Mouse (Mus musculus) adrenal gland, postnatal 14 days (tissue): ENCODE measurements at regions not wholly inside any gene's neighbourhood (a gene's known extent, or its start where the extent isn't known, plus 50 kb on each side); places are given as distances from the start of the nearest gene placed in this dataset.
"Not testable (repeated sequence)": the region's sequence is repeated elsewhere in the genome, so short reads cannot be mapped to it uniquely, and the experiment has no call there.

Experiments used
- DNase-seq: peaks from one replicate; pipeline ENCODE4 v3.0.0; 2021; ENCODE audit warnings: mixed read lengths
- microRNA-seq, 2 experiments: library from miRNA; unstranded; fragments of <30 nt; microRNA quantifications; one replicate each; pipeline ENCODE4 v1.2.0; 2021

DNA sequence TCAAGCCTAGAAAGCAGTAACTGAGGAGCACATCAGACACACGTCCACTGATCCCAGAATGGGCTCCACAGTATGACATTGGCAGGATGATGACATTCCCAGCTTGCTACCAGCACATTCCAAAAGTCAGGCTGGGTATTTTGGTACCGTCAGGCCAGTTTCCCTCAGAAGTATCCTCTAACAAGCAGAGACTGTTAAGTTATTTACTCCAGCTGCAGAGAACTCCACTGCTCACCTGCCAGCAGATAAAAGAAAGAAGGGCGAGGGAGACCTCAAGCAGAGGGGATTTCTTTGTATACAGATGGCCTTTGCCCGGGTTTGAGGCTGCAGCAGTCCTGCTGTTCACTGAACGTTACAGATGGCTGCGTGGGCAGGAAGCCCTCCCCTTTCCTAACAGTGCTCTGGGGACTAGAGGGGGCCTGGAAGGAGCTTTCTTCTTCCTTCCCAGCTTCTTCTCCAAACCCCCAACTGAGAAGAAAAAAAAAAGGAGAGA is 175.2 kb upstream of the Meox2 start:
- DNase-seq: no peak

DNA sequence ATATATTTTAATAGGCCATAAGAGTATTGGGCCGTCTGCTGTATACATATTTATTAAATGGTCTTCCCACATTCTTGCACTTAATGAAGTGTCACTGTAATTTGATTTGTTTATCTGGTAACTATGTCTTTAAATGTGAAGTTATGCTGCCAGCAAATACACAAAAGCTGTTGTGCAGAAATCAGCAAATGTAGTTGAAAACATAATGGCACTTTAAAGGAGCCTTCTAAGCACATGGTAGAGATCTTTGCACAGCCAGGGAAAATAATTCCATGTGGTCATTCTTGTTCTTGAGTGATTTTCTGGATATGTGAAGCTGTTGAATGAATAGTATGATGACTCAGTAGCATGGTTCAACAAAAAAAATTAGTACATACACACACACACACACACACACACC is 164.4 kb upstream of the Meox2 start:
- DNase-seq: no peak

DNA sequence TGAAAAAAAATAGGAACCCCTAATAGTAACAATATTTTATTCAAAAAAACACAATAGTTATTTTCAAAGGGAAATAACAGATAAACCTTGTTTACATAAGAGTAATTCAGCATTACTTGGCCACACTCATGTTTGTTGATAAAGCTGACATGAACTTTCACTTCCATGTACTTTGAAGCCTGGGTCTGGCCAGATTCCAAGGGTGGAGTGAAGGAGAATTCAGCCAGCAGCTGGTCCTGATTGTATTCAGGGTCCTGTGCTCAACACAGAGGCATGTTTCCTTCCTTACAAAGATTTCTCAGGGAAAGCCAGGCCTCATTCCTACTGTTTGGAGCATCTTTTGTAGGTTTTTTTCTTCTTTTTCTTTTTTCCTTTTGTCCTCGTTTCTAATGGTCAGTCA is 162.4 kb upstream of the Meox2 start:
- peak; percentile 75 for DNase-seq

DNA sequence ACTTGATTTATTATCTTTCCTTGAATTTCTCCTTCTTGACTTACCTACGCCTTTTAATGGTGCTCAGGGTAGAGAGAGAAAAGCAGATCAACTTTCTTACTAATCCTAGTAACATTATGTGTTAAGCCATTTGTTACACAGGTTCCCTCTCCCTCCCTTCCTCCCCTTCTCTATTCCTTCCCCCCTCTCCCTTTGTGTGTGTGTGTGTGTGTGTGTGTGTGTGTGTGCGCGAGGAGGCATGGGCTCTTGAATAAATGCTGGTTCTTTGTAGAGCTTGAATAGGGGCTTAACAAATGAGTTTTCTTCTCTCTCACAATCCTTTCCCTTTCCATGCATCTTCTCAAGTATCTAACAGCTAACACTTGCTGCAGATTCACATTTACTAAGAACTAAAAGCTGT is 160.4 kb upstream of the Meox2 start:
- no peak for DNase-seq

DNA sequence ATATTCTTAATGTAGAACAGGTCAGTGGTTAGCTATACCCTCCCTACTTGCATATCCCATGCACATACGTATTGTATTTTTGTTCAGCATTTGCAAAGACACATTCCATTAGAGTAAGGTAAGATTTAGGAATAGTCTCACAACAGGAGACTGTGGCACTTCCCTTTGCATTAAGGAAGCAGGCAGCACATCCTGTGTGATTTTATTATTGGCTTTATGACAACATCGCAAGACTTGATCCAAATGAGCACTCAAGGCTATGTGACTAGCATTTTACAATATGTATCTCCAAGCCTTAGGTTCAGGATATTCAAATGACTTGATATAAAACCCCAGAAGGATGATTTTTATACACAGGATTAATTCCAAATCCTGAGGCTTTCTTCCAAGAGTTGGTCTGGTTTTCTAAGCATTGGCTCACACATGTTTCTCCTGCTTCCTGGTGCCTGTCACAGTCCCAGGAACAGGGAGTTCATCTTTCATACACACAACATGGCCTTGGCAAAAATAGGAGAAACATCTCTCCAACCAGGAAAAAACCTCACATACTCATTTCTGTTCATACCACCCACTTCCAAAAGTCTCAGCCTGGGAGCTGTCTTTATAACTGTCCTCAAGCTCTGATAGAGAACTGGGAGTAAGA is 159.1 kb upstream of the Meox2 start:
- no peak for DNase-seq

DNA sequence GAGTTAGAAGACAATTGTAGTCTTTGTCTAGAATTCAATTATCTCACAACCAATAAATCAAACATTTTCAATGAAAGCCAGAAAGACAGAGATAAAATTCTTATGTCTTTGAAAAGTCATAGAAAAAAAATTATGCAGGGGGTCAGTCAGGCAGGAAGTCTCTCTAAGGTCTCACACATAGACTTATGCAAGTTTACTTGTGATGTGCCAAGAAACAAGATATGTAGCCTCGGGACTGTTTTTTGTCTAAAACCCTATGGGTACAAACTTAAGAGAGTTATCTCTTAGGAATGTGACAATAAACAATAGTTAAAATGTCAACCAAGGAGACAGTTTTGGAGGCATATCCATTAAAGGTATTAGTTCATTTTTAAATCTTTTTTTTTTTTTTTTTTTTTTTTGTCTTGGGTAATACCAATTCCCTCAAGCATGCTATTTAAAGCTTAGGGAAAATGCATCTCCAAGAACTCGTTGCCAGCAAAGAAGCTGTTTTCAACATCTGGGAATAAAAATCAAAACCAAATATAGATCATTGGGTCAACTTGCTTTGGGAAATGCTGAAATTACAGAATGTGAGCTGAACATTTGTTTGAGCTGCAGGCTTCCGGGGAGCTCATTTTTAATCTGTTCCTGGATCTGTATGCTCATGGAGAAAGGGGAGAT is 133.8 kb upstream of the Meox2 start:
- DNase-seq: no peak

DNA sequence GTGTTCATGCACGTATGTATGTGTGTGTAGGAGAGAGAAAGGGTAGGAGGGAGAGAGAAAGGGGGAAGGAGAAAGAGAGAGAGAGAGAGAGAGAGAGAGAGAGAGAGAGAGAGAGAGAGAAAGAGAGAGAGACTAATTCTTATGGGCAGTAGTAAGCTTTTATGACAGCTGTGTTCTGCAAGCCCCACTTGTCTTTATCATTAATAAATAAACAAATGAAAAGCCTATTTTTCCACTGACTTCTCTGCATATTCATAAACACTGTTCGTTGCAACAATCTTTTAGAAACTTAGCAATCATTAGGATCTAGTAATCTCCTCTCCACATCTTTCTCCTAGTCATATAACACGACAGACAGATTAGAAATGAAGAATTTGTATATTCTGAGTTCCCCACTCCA is 131.2 kb upstream of the Meox2 start:
- no peak for DNase-seq

DNA sequence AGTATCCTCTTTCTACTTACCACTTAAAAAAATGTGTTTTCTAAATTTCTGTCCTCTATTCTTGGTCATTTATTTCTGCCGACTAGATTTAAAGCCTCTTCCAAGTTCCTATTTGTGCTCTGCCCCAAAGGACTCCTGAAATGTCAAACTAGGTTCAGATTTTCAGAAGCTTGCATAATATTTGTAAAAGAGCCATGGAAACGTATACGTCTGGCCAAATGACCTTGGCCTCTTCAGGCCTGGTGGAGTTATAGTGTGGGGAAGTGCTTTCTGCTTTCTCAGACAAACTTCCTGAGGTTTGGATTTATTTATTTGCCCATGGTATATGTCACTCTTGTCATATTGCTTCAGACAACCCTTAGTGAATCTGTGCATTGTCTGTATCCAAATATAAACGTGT is 117.2 kb upstream of the Meox2 start:
- no peak for DNase-seq

DNA sequence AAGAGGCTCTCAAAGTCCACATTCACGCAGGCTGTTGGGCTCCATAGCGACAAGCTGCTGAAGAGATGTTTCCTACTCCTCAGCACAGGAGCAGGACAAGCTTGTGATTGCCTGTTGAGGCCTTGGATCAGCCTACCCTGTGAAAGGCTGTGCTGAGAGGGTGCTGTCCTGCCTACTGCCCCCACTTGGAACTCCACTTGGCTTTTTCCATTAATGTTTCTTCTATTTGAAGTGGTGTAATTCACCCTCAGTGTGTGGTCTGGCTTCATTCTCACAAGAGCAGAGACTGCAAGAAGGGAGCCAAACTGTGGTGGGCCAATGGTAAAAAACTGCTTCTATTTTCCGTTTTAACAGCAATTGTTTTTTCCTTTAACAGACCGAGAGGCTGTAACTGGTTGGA is 116.4 kb upstream of the Meox2 start:
- DNase-seq: no peak

DNA sequence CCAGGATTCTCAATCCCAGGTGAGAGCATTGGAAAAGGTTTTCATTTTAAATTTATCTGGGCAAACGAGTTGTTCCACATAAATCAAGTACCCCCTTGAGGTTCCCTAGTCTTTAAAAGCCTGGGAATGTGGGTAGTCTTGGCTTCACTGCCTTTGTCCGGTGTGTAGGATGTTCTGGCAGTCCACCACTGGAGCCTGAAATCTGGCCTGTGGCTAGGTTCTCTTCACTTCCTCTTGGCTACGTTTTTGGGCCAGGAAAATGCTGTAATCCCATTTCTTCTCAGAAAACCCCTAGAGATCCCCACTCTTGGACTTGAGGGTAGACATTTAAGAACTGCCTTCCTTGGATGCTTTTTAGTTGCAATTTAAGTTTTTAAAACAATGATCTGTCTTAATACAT is 106.9 kb upstream of the Meox2 start:
- DNase-seq: no peak

DNA sequence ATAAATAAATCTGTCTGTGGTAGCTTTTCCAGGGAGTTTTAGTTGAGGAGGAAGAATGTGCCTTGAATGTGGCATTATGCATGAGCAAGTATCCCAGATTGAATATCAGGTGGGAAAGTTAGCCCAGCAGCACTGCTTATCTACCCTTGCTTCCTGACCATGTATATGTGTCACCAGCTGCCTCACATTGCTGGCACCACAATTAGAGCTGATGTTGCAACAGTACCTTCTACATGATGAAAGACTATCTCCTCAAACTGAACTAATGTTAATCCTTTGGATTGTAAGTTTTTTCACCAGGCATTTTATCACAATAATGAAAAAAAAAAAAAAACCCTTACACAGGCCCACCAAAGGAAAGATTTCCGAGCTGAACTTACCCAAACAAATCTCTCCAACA is 103.1 kb upstream of the Meox2 start:
- DNase-seq: no peak

DNA sequence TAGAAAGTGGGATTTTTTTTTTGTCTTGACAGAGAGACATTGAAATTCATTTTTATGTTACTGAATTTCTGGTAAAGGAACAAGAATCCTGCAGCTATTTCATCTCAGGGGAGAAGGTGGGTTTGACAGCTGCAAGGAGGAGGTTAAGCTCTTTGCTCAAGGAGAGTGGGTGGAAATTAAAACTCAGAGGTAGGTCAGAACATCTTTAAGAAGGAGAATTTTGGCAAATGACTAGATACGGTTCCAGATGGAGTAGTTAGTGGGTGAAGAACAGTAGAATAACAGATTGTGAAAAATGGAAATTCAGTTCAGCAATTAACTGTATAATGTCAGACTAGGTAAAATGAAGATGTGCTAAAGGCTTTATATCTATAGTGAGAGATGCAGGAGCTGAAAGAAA is 98.0 kb upstream of the Meox2 start:
- DNase-seq: no peak

DNA sequence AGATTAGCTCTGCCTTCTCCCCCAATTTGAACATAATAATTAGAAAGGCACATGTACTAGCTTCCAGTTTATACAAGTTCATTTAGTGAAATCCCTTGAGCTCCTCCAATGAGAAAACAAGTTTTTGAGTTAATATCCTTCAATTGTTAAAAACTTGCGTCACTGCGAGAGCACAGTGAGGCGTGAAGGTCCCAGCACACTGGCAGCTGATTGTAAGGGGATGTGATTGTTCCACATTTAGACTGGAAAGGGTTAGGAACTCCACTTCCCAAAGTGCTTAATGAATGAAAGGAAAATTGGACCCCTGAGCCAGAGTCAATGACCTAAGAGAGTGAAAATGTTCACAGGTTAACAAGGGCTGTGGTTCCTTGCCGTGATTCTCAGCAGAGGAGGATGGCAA is 93.9 kb upstream of the Meox2 start:
- no peak for DNase-seq

DNA sequence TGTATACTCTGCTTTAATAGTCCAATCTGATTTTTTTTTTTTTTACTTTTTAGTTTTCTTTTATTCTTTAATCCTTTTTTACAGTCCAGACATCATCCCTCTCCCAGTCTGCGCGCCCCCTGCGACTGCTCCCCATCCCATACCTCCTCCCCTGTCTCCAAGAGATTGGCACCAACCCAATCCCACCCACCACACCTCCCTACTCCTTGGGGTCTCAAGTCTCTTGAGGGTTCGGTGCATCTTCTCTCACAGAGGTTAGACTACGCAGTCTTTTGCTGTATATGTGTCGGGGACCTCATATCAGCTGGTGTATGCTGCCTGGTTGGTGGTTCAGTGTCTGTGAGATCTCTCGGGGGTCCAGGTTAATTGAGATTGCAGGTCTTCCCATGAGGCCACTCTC is 93.4 kb upstream of the Meox2 start:
- DNase-seq: not testable (repeated sequence)

DNA sequence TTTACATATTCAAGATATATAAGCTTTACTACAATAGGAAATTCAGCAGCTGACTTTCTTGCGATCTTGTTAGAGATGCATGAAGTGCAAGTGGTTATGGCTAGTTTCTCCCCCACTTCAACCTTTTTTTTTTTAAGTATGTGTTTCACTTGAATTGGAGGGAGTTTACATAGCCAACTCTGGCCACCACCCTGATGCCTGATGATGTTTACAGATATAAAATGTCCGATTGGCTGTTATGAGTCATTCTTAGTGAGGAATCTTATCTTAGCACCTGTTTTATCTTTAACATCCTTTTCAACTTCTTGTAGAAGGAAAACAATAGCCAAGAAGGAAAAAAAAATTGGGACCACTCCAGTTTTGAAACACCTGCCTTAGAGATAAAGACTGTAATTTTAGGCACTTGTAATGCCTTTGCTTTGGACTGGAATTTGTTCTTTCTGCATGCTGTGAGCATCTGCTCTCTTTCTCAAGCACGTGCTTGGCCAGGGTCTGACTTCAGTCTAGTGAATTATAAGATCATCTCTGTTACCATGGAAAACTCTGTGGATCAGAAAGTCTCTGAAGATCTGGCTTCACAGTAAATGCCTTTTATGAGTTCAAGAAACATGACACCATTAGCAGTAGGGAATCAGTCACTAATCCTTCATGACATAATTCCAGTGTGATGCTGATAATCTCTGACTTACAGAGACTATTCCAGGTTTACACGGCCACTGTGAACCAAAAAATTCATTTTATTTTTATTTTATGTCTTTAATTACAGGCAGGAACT is 92.7 kb upstream of the Meox2 start:
- no peak for DNase-seq

DNA sequence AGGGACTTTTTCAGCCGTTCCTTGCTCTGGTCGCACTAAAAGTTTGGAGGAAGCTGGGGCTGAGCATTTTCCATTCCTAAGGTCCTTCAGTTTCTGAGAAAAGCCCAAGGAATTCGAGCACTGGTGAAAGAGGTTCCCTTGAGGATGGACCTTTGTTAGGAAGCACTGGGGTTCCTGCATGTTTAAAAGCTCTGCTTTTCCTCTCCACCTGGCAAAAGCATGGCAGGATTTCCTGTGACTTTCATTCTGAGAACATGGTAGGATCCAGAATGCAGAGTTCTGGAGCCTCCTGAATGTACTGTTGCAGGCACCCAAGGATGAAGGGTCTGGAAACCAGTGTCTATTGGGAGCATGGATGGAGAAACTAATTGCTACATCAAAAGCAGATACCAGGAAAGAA is 61.1 kb upstream of the Meox2 start:
- DNase-seq: no peak

DNA sequence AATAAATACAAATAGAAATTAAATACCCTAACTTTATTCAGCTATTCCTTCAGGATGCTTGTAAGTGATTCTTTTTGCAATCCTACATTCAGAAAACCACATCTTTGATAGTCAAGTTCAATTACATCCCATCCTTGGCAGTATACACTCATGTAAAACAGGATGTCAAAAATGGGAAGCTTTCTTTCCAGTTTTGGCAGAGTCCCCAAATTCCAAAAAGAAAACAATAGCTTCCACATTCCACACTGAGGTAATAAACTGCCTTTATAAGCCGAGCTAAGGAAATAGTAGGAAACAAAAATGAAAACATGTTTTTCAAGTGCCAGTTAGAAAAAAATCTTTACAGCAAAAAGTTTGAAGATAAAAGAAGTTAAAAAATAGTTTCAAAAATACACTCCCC is 57.7 kb upstream of the Meox2 start:
- no peak for DNase-seq

DNA sequence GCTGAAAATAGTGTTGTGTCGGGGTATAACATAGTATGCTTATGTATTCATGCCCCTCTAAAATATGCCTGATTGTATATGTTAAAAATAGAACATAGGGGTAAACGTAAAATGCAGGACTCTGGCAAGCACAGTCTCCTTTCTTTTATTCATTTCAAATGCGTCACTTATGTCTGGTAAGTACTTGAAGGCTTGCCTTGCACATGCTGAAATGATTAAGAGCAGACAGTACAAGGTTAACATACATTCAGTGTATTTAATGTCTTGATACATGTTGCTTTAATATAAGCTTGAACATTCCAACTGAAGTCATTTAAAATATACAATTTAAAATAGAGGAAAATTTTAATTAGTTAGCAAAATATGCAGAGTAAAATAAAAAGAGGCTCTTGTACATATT is 50.9 kb upstream of the Meox2 start:
- no peak for DNase-seq

Small RNAs in the stretch of these regions (microRNA-seq; reads per million reads assigned to microRNA genes)
- 0 reads per million in 2 experiments for gene Gm44326
- gene Mir5099: 148 to 161 reads per million in 2 experiments
